Mouse (Mus musculus) small intestine, adult 2 months (tissue): ENCODE measurements around the gene Lrrc41.
A peak's percentile ranks its signal among the peaks of the same experiment; 100 is the strongest.

Experiments used
- CTCF ChIP-seq: fragments of 200-500 bp; IDR thresholded peaks from 2 replicates; pipeline ENCODE4 v1.5.1; 2012; ENCODE audit warnings: low read depth, mild to moderate bottlenecking, control low read depth, inconsistent platforms, low read length, moderate library complexity, mixed read lengths; ENCODE audit not compliant: insufficient replicate concordance, insufficient read length; ENCODE audit errors: extremely low read depth
- POLR2A ChIP-seq: fragments of 200-500 bp; IDR thresholded peaks from 2 replicates; pipeline ENCODE4 v1.6.1; 2012; ENCODE audit warnings: low read depth, mild to moderate bottlenecking, control low read depth, inconsistent platforms, low read length, moderate library complexity

DNA sequence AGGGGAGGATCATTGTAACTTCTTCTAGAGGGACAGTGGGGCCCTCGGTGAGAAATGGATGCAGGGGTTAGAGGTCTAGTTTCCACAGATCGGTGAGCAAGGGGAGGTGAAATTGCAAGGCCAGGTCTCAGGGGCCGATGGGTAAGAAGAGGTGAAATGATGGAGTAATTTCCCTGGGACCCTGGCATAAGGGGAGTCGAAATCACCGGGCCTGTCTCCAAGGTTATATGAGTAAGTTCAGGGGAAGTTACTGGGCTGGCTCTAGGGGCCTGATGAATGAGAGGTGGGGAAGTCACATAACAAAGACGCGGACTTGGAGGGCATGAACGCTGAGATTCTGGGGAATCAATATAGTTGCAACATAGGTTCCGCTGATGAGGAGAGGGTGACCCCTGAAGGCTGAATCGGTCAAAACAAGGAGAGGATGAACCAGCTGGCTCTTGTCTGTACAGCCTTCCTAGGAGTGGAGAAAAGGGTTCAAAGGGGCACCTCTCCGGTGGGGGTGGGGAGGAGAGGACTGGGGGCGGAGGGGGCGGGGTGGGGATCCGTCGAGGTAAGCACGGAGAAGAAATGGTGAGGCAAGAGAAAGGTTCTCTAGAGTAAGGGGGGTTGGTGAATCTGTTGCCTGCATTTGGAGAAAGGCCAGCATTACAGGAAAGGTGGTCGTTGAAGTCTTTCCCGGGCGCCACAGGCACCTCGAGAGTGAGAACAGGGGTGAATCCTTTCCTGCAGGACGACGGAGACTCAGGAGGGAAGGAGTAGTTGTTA lies 22.4 kb upstream of the Lrrc41 start:
- TF ChIP-seq CTCF (peak; percentile 35; the same call in 1 of the 2 replicates), POLR2A (no peak)
